Mouse (Mus musculus) embryonic facial prominence, embryonic 10.5 days (tissue): ENCODE data around the gene Pik3cd. TPM values are rescaled to one million over a fixed set of nuclear protein-coding genes. Genes with fewer than 3 reads are reported as not detected.
"Not testable (repeated sequence)": the region's sequence is repeated elsewhere in the genome, so short reads cannot be mapped to it uniquely, and the experiment has no call there.

Source experiments
- DNase-seq: peaks from one replicate; pipeline ENCODE4 v3.0.0-alpha.2; 2017; ENCODE audit warnings: low spot score
- H3K27ac ChIP-seq: fragments of 300-500 bp; sonication (generic); replicated peaks from 2 replicates; pipeline ENCODE4 v1.5.1; 2016; ENCODE audit warnings: mild to moderate bottlenecking
- H3K27me3 ChIP-seq: fragments of 300-500 bp; sonication (generic); replicated peaks from 2 replicates; pipeline ENCODE4 v1.6.1; 2016; ENCODE audit warnings: low read depth, mild to moderate bottlenecking; ENCODE audit not compliant: poor library complexity, severe bottlenecking
- H3K36me3 ChIP-seq: fragments of 300-500 bp; sonication (generic); replicated peaks from 2 replicates; pipeline ENCODE4 v1.6.1; 2016; ENCODE audit warnings: mild to moderate bottlenecking, moderate library complexity
- H3K4me1 ChIP-seq: fragments of 300-500 bp; sonication (generic); 2 replicates; pipeline ENCODE4 v1.6.1; 2016
- H3K4me3 ChIP-seq: fragments of 300-500 bp; sonication (generic); 2 replicates; pipeline ENCODE4 v1.5.1; 2016; ENCODE audit warnings: mild to moderate bottlenecking, moderate library complexity
- H3K9me3 ChIP-seq: fragments of 300-500 bp; sonication (generic); 2 replicates; pipeline ENCODE4 v1.6.1; 2016; ENCODE audit warnings: mild to moderate bottlenecking
- WGBS: fragments of 180-500 bp; shearing (Covaris S2); methylation state at CpG from one replicate; pipeline ENCODE4 v1.1.7; 2016; 5-methylcytosine and 5-hydroxymethylcytosine counted together
- polyA plus RNA-seq: library from polyadenylated mRNA; unstranded; fragments of >200 nt; fragmentation: Nextera tagmentation; extraction: Ambion mirVana; gene quantifications from 2 replicates; pipeline ENCODE4 v1.2.1, GENCODE M21; 2016

Gene Pik3cd
- polyA plus RNA-seq, result 6.1 and 6.3 TPM in 2 replicates

GRCm38 (mm10) chr4:149702210-149702979 lies at the start of gene Pik3cd:
Gene Pik3cd, minus strand, starts transcription at chr4:149702571.
- WGBS, result 64% methylated on average over 19 of the region's 19 CpGs
- no peak for DNase-seq
- Histone ChIP-seq H3K27me3 (peaks cover 36% of the 10 kb centered on the region), H3K36me3 (no peaks in the 10 kb centered on the region), H3K4me1 (peaks cover 26% of the 10 kb centered on the region), H3K9me3 (no peaks in the 10 kb centered on the region), H3K27ac (no peak within 1 kb of the TSS), H3K4me3 (no peak within 1 kb of the TSS)

- H3K27ac ChIP-seq, result no peak overlapping the region
- WGBS, result 41% methylated on average over 5 of the region's 5 CpGs
- peak; percentile 42 for DNase-seq
Observed at GRCm38 (mm10) chr4:149750671-149751070, 48.3 kb upstream of the Pik3cd start.

GRCm38 (mm10) chr4:149749663-149750015 lies 47.3 kb upstream of the Pik3cd start:
- H3K4me1 ChIP-seq, result peaks cover 33% of the 10 kb centered on the region
- not testable (repeated sequence) for H3K4me3 ChIP-seq, H3K9me3 ChIP-seq, DNase-seq, H3K27me3 ChIP-seq, H3K27ac ChIP-seq
- 89% methylated on average over 3 of the region's 3 CpGs for WGBS
- H3K36me3 ChIP-seq, result peaks cover 27% of the 10 kb centered on the region

More at GRCm38 (mm10) chr4:149750671-149751070, 48.3 kb upstream of the Pik3cd start:
- Histone ChIP-seq H3K4me3 (no peak overlapping the region), H3K36me3 (peaks cover 21% of the 10 kb centered on the region), H3K9me3 (no peaks in the 10 kb centered on the region), H3K27me3 (0 out of 2 replicates have a peak, but pooled peaks cover 4% of the 10 kb centered on the region), H3K4me1 (peaks cover 33% of the 10 kb centered on the region)

GRCm38 (mm10) chr4:149749003-149749662 lies 46.8 kb upstream of the Pik3cd start:
- peaks cover 33% of the 10 kb centered on the region for H3K4me1 ChIP-seq
- no peak for DNase-seq
- H3K4me3 ChIP-seq, result no peak overlapping the region
- 84% methylated on average over 18 of the region's 18 CpGs for WGBS
- 0 out of 2 replicates have a peak, but pooled peaks cover 4% of the 10 kb centered on the region for H3K27me3 ChIP-seq
- no peaks in the 10 kb centered on the region for H3K9me3 ChIP-seq
- no peak overlapping the region for H3K27ac ChIP-seq
- peaks cover 32% of the 10 kb centered on the region for H3K36me3 ChIP-seq

GRCm38 (mm10) chr4:149744119-149744518 lies 41.7 kb upstream of the Pik3cd start:
- Histone ChIP-seq H3K4me3 (no peak overlapping the region), H3K9me3 (no peaks in the 10 kb centered on the region), H3K4me1 (peaks cover 5% of the 10 kb centered on the region; the same call in 1 of the 2 replicates), H3K36me3 (peaks cover 55% of the 10 kb centered on the region), H3K27ac (no peak overlapping the region), H3K27me3 (no peaks in the 10 kb centered on the region)
- no peak for DNase-seq
- WGBS, result 83% methylated on average over 7 of the region's 7 CpGs

- Histone ChIP-seq H3K9me3 (no peaks in the 10 kb centered on the region), H3K36me3 (peaks cover 48% of the 10 kb centered on the region), H3K27ac (no peak overlapping the region), H3K4me3 (no peak overlapping the region), H3K27me3 (no peaks in the 10 kb centered on the region), H3K4me1 (peaks cover 11% of the 10 kb centered on the region)
- no peak for DNase-seq
- WGBS, result 94% methylated on average over 14 of the region's 14 CpGs
Observed at GRCm38 (mm10) chr4:149742011-149742530, 39.7 kb upstream of the Pik3cd start.

- no peak overlapping the region for H3K4me3 ChIP-seq
- DNase-seq, result no peak
- no peaks in the 10 kb centered on the region for H3K9me3 ChIP-seq
- H3K4me1 ChIP-seq, result peaks cover 28% of the 10 kb centered on the region
- WGBS, result 89% methylated on average over 7 of the region's 7 CpGs
- no peak overlapping the region for H3K27ac ChIP-seq
- H3K36me3 ChIP-seq, result peaks cover 47% of the 10 kb centered on the region
- H3K27me3 ChIP-seq, result no peaks in the 10 kb centered on the region
Observed at GRCm38 (mm10) chr4:149740301-149740700, 37.9 kb upstream of the Pik3cd start.

GRCm38 (mm10) chr4:149739478-149739877 lies 37.1 kb upstream of the Pik3cd start:
- no peak overlapping the region for H3K27ac ChIP-seq
- no peaks in the 10 kb centered on the region for H3K27me3 ChIP-seq
- peaks cover 37% of the 10 kb centered on the region for H3K4me1 ChIP-seq
- no peak overlapping the region for H3K4me3 ChIP-seq
- no peaks in the 10 kb centered on the region for H3K9me3 ChIP-seq
- no peak for DNase-seq
- H3K36me3 ChIP-seq, result peaks cover 46% of the 10 kb centered on the region
- 85% methylated on average over 5 of the region's 5 CpGs for WGBS

GRCm38 (mm10) chr4:149737383-149738324 lies 35.3 kb upstream of the Pik3cd start, which contains the start of gene Tmem201:
Gene Tmem201, minus strand, starts transcription at chr4:149738044.
- Histone ChIP-seq H3K27me3 (no peaks in the 10 kb centered on the region), H3K4me3 (peak within 1 kb of the TSS; percentile 83), H3K4me1 (peaks cover 55% of the 10 kb centered on the region), H3K27ac (peak within 1 kb of the TSS; percentile 95), H3K36me3 (peaks cover 42% of the 10 kb centered on the region), H3K9me3 (no peaks in the 10 kb centered on the region)
- DNase-seq, result peak; percentile 97
- WGBS, result under 1% methylated on average over 97 of the region's 97 CpGs

GRCm38 (mm10) chr4:149736581-149736980 lies 34.2 kb upstream of the Pik3cd start:
- no peak for DNase-seq
- peak overlapping the region; percentile 83 for H3K4me3 ChIP-seq
- 53% methylated on average over 4 of the region's 4 CpGs for WGBS
- H3K9me3 ChIP-seq, result no peaks in the 10 kb centered on the region
- no peaks in the 10 kb centered on the region for H3K27me3 ChIP-seq
- peak overlapping the region; percentile 95 for H3K27ac ChIP-seq
- H3K36me3 ChIP-seq, result peaks cover 44% of the 10 kb centered on the region
- peaks cover 65% of the 10 kb centered on the region for H3K4me1 ChIP-seq

GRCm38 (mm10) chr4:149735624-149736250 lies 33.4 kb upstream of the Pik3cd start:
- 91% methylated on average over 5 of the region's 5 CpGs for WGBS
- H3K4me3 ChIP-seq, result peak overlapping the region; percentile 83

More at GRCm38 (mm10) chr4:149735624-149736250, 33.4 kb upstream of the Pik3cd start:
- Histone ChIP-seq H3K27me3 (no peaks in the 10 kb centered on the region), H3K4me1 (peaks cover 73% of the 10 kb centered on the region), H3K36me3 (peaks cover 46% of the 10 kb centered on the region), H3K27ac (no peak overlapping the region), H3K9me3 (no peaks in the 10 kb centered on the region)
- DNase-seq, result no peak
